Mouse (Mus musculus) spleen, postnatal 0 days (tissue): Measurements from ENCODE around the gene Asns. TPM values are rescaled to one million over a fixed set of nuclear protein-coding genes. Genes with fewer than 3 reads are reported as not detected.

Source experiments
- polyA plus RNA-seq: library from polyadenylated mRNA; unstranded; fragments of >200 nt; fragmentation: Nextera tagmentation; extraction: Ambion mirVana; gene quantifications from 2 replicates; pipeline ENCODE4 v1.2.1, GENCODE M21; 2015

Asns gene
- 182 and 222 TPM in 2 replicates for polyA plus RNA-seq

GRCm38 (mm10) chr6:7692884-7693585 is at the start of gene Asns:
Asns (minus strand) TSS chr6:7693254.

Other genes with a start within 250 kb of the Asns start
- gene Tac1, start 138.4 kb downstream of the Asns start, polyA plus RNA-seq, result 0.29 TPM in 1 of 2 replicates, not detected in the other
- 7.3 and 7.7 TPM in 2 replicates for gene C1galt1, start 151.6 kb upstream of the Asns start, polyA plus RNA-seq